ENCODE assay signal across 8 mouse cellular contexts in genomic region chr6:122820799-122821650, GRCm38 (mm10). TPM values are rescaled to one million over a fixed set of nuclear protein-coding genes. Genes with fewer than 3 reads are reported as not detected.
DNase-seq lines count a peak whose midpoint lies in the region; ATAC-seq and TF ChIP-seq lines count a peak whose summit lies in the region.

No protein-coding gene starts in this region.

- WGBS in cerebellum, adult 2 months, result 8% methylated on average over 15 of the region's 15 CpGs
- 36% methylated on average over 15 of the region's 15 CpGs for WGBS in embryonic facial prominence, embryonic 12.5 days
- WGBS in intestine, embryonic 16.5 days, result 26% methylated on average over 15 of the region's 15 CpGs
- WGBS in lung, postnatal 0 days, result 34% methylated on average over 15 of the region's 15 CpGs

- H3K4me1 ChIP-seq in cerebellum, adult 2 months (ENCODE audit: control insufficient read depth, insufficient read depth, low read length), result peaks cover 33% of the 10 kb centered on the region
- H3K4me1 ChIP-seq in embryonic facial prominence, embryonic 12.5 days, result peaks cover 22% of the 10 kb centered on the region
- H3K4me1 ChIP-seq in intestine, embryonic 16.5 days (ENCODE audit: control insufficient read depth, insufficient read depth, low read length), result peaks cover 32% of the 10 kb centered on the region
- H3K4me1 ChIP-seq in lung, postnatal 0 days (ENCODE audit: insufficient read depth, low read depth, low read length), result peaks cover 31% of the 10 kb centered on the region

- ATAC-seq in embryonic facial prominence, embryonic 12.5 days (ENCODE audit: insufficient number of reproducible peaks, insufficient read depth, low FRiP score, low TSS enrichment), result no peak; the same call in 1 of the 2 replicates
- ATAC-seq in intestine, embryonic 16.5 days, result peak; percentile 32
- no peak for ATAC-seq in lung, postnatal 0 days
- no peak for ATAC-seq in erythroid progenitor cell, adult 5-6 weeks (replicated peaks; ENCODE audit: low FRiP score, poor library complexity, severe bottlenecking)

- no peak for TF ChIP-seq CTCF in cerebellum, adult 2 months (IDR thresholded peaks at IDR 0.05; ENCODE audit: borderline replicate concordance, insufficient read depth, low read depth, low read length)
- TF ChIP-seq CTCF in lung, postnatal 0 days (IDR thresholded peaks at IDR 0.05), result no peak

- no peak for TF ChIP-seq POLR2A in cerebellum, adult 2 months (IDR thresholded peaks at IDR 0.05; ENCODE audit: borderline replicate concordance, insufficient read depth, low read length)

- H3K9me3 ChIP-seq in embryonic facial prominence, embryonic 12.5 days, result no peaks in the 10 kb centered on the region
- H3K9me3 ChIP-seq in intestine, embryonic 16.5 days (ENCODE audit: control insufficient read depth, low read length), result no peaks in the 10 kb centered on the region
- no peaks in the 10 kb centered on the region for H3K9me3 ChIP-seq in lung, postnatal 0 days (ENCODE audit: low read length)

- peak overlapping the region; percentile 98 for H3K4me3 ChIP-seq in cerebellum, adult 2 months (replicated peaks; ENCODE audit: insufficient read depth, low read depth, low read length)
- H3K4me3 ChIP-seq in embryonic facial prominence, embryonic 12.5 days, result peak overlapping the region; percentile 82
- H3K4me3 ChIP-seq in intestine, embryonic 16.5 days (ENCODE audit: low read length), result peak overlapping the region; percentile 83
- peak overlapping the region; percentile 88 for H3K4me3 ChIP-seq in lung, postnatal 0 days (ENCODE audit: low read depth, low read length)

- DNase-seq in cerebellum, adult 2 months, result peak; percentile 39 to 40
- no peak for DNase-seq in cerebellum, adult 9-11 months
- DNase-seq in lung, postnatal 0 days (ENCODE audit: low spot score), result peak; percentile 11
- DNase-seq in splenic B cell, adult 2 months (ENCODE audit: low read depth, low spot score), result peak; percentile 77
- no peak for DNase-seq in layer of hippocampus, adult 18-20 months (ENCODE audit: low spot score in 2 of 2)

- H3K36me3 ChIP-seq in embryonic facial prominence, embryonic 12.5 days, result 0 out of 2 replicates have a peak, but pooled peaks cover 2% of the 10 kb centered on the region
- no peaks in the 10 kb centered on the region for H3K36me3 ChIP-seq in intestine, embryonic 16.5 days (ENCODE audit: control insufficient read depth, insufficient read depth, low read length)
- H3K36me3 ChIP-seq in lung, postnatal 0 days (ENCODE audit: insufficient read depth, low read length), result no peaks in the 10 kb centered on the region
- H3K36me3 ChIP-seq in splenic B cell, adult 2 months (ENCODE audit: control insufficient read depth, insufficient read depth, low read length, poor library complexity, severe bottlenecking), result no peaks in the 10 kb centered on the region; the same call in 1 of the 2 replicates

- TF ChIP-seq EP300 in lung, postnatal 0 days (IDR thresholded peaks at IDR 0.05), result no peak

- H3K4me2 ChIP-seq in embryonic facial prominence, embryonic 12.5 days (replicated peaks), result peak overlapping the region; percentile 86
- H3K4me2 ChIP-seq in intestine, embryonic 16.5 days (ENCODE audit: low read depth, low read length), result peak overlapping the region; percentile 67
- H3K4me2 ChIP-seq in lung, postnatal 0 days (replicated peaks; ENCODE audit: low read depth, low read length), result peak overlapping the region; percentile 92

- H3K27me3 ChIP-seq in cerebellum, adult 2 months (ENCODE audit: control insufficient read depth, insufficient read depth, low read length), result no peaks in the 10 kb centered on the region
- no peaks in the 10 kb centered on the region for H3K27me3 ChIP-seq in embryonic facial prominence, embryonic 12.5 days
- H3K27me3 ChIP-seq in intestine, embryonic 16.5 days (replicated peaks; ENCODE audit: control insufficient read depth, insufficient read depth, low read length), result no peaks in the 10 kb centered on the region
- H3K27me3 ChIP-seq in lung, postnatal 0 days (replicated peaks; ENCODE audit: insufficient read depth, low read length), result no peaks in the 10 kb centered on the region
- no peaks in the 10 kb centered on the region for H3K27me3 ChIP-seq in splenic B cell, adult 2 months (ENCODE audit: control insufficient read depth, insufficient read depth, low read length, poor library complexity, severe bottlenecking)

- H3K9ac ChIP-seq in embryonic facial prominence, embryonic 12.5 days, result peak overlapping the region; percentile 92
- peak overlapping the region; percentile 94 for H3K9ac ChIP-seq in intestine, embryonic 16.5 days (ENCODE audit: low read depth, low read length)
- peak overlapping the region; percentile 95 for H3K9ac ChIP-seq in lung, postnatal 0 days (replicated peaks; ENCODE audit: low read depth)

- no peak overlapping the region for H3K27ac ChIP-seq in cerebellum, adult 2 months (ENCODE audit: insufficient read depth, low read length)
- H3K27ac ChIP-seq in embryonic facial prominence, embryonic 12.5 days, result no peak overlapping the region
- no peak overlapping the region for H3K27ac ChIP-seq in intestine, embryonic 16.5 days (ENCODE audit: low read length)
- H3K27ac ChIP-seq in lung, postnatal 0 days (ENCODE audit: low read length), result no peak overlapping the region

RNA-seq across cellular contexts. Expression of gene Foxj2, which starts 1.3 kb away (rescaled TPM):
- 17.7 and 18.2 TPM in 2 replicates for polyA plus RNA-seq in cerebellum, adult 2 months (2012; rRNA removed)
- 6.7 TPM in 2 replicates for polyA plus RNA-seq in embryonic facial prominence, embryonic 12.5 days (2016; fragmentation: Nextera tagmentation; extraction: Ambion mirVana)
- polyA plus RNA-seq in intestine, embryonic 16.5 days (2015; fragmentation: Nextera tagmentation; extraction: Ambion mirVana), result 3.3 and 3.4 TPM in 2 replicates
- polyA plus RNA-seq in lung, postnatal 0 days (2015; fragmentation: Nextera tagmentation; extraction: Ambion mirVana), result 5.5 and 6.1 TPM in 2 replicates
- total RNA-seq in layer of hippocampus, adult 18-20 months (2021), result 10 to 100 TPM; 29.1 to 29.9 TPM
- total RNA-seq in erythroid progenitor cell, adult 5-6 weeks (2015; ENCODE audit: low replicate concordance), result 9.4 and 17.6 TPM in 2 replicates
- total RNA-seq in erythroid progenitor cell, adult 5-6 weeks (2017; ENCODE audit: low replicate concordance), result 5.2 and 9.2 TPM in 2 replicates

RNA-seq across cellular contexts. Expression of gene Slc2a3, which starts 19.6 kb away (rescaled TPM):
- 102 and 112 TPM in 2 replicates for polyA plus RNA-seq in cerebellum, adult 2 months (2012; rRNA removed)
- polyA plus RNA-seq in embryonic facial prominence, embryonic 12.5 days (2016; fragmentation: Nextera tagmentation; extraction: Ambion mirVana), result 31.5 and 32.7 TPM in 2 replicates
- 8.9 and 9.5 TPM in 2 replicates for polyA plus RNA-seq in intestine, embryonic 16.5 days (2015; fragmentation: Nextera tagmentation; extraction: Ambion mirVana)
- 3.8 and 5.0 TPM in 2 replicates for polyA plus RNA-seq in lung, postnatal 0 days (2015; fragmentation: Nextera tagmentation; extraction: Ambion mirVana)
- 100 to 1,000 TPM; 110 to 113 TPM for total RNA-seq in layer of hippocampus, adult 18-20 months (2021)
- 9.4 and 13.4 TPM in 2 replicates for total RNA-seq in erythroid progenitor cell, adult 5-6 weeks (2015; ENCODE audit: low replicate concordance)
- 9.4 and 10.8 TPM in 2 replicates for total RNA-seq in erythroid progenitor cell, adult 5-6 weeks (2017; ENCODE audit: low replicate concordance)

RNA-seq across cellular contexts. Expression of gene C3ar1, which starts 34.9 kb away (rescaled TPM):
- polyA plus RNA-seq in cerebellum, adult 2 months (2012; rRNA removed), result 0.38 and 0.44 TPM in 2 replicates
- polyA plus RNA-seq in embryonic facial prominence, embryonic 12.5 days (2016; fragmentation: Nextera tagmentation; extraction: Ambion mirVana), result 2.3 and 2.5 TPM in 2 replicates
- polyA plus RNA-seq in intestine, embryonic 16.5 days (2015; fragmentation: Nextera tagmentation; extraction: Ambion mirVana), result 2.1 TPM in 2 replicates
- 3.4 and 3.6 TPM in 2 replicates for polyA plus RNA-seq in lung, postnatal 0 days (2015; fragmentation: Nextera tagmentation; extraction: Ambion mirVana)
- under 1 TPM; 0.38 to 0.79 TPM for total RNA-seq in layer of hippocampus, adult 18-20 months (2021)
- total RNA-seq in erythroid progenitor cell, adult 5-6 weeks (2015; ENCODE audit: low replicate concordance), result 1.3 and 1.4 TPM in 2 replicates
- total RNA-seq in erythroid progenitor cell, adult 5-6 weeks (2017; ENCODE audit: low replicate concordance), result 0.26 TPM in 1 of 2 replicates, not detected in the other

RNA-seq across cellular contexts. Expression of gene Necap1, which starts 53.2 kb away (rescaled TPM):
- polyA plus RNA-seq in cerebellum, adult 2 months (2012; rRNA removed), result 174 and 176 TPM in 2 replicates
- 59.6 and 65.4 TPM in 2 replicates for polyA plus RNA-seq in embryonic facial prominence, embryonic 12.5 days (2016; fragmentation: Nextera tagmentation; extraction: Ambion mirVana)
- polyA plus RNA-seq in intestine, embryonic 16.5 days (2015; fragmentation: Nextera tagmentation; extraction: Ambion mirVana), result 60.6 and 60.8 TPM in 2 replicates
- 30.3 and 31.2 TPM in 2 replicates for polyA plus RNA-seq in lung, postnatal 0 days (2015; fragmentation: Nextera tagmentation; extraction: Ambion mirVana)
- total RNA-seq in layer of hippocampus, adult 18-20 months (2021), result 100 to 1,000 TPM; 212 to 213 TPM
- total RNA-seq in erythroid progenitor cell, adult 5-6 weeks (2015; ENCODE audit: low replicate concordance), result 15.1 and 22.7 TPM in 2 replicates
- 8.4 and 18.9 TPM in 2 replicates for total RNA-seq in erythroid progenitor cell, adult 5-6 weeks (2017; ENCODE audit: low replicate concordance)

Comparison
In these comparisons a context has a peak if more than half of its experiments do, and no peak if none do; other contexts are left out.
1. DNase-seq: peak in cerebellum, adult 2 months (2 of 2), lung, postnatal 0 days (single experiment) and splenic B cell, adult 2 months (single experiment); none in cerebellum, adult 9-11 months (single experiment) and layer of hippocampus, adult 18-20 months (0 of 2).
2. Peak in every context shown above with its lines, with median percentiles within 50 percentile points of each other: H3K4me3 ChIP-seq, H3K4me2 ChIP-seq and H3K9ac ChIP-seq.